Mouse (Mus musculus) activated CD4-positive, CD25-positive, alpha-beta regulatory T cell, adult 4 months (primary cell): ENCODE data around the gene Mettl7a3. TPM values are rescaled to one million over a fixed set of nuclear protein-coding genes. Genes with fewer than 3 reads are reported as not detected.
"Not testable (repeated sequence)": the region's sequence is repeated elsewhere in the genome, so short reads cannot be mapped to it uniquely, and the experiment has no call there.

Source experiments
- ATAC-seq: one replicate; pipeline ENCODE4 v1.8.0; 2017
- polyA plus RNA-seq, 2 experiments: library from polyadenylated mRNA; unstranded; fragments of 100-300 nt; shearing (Covaris generic); gene quantifications; one replicate each; pipeline ENCODE4 v1.2.1; 2017

Gene Mettl7a3
- polyA plus RNA-seq, 2 experiments from 2014 or later, result not detected

- no peak for ATAC-seq
Observed at GRCm38 (mm10) chr15:100330739-100331138, 4.0 kb upstream of the Mettl7a3 start.

- not testable (repeated sequence) for ATAC-seq
Observed at GRCm38 (mm10) chr15:100332077-100332961, 2.4 kb upstream of the Mettl7a3 start.

GRCm38 (mm10) chr15:100337328-100337727, 2.6 kb downstream of the Mettl7a3 start:
- ATAC-seq, result not testable (repeated sequence)

- ATAC-seq, result not testable (repeated sequence)
Observed at GRCm38 (mm10) chr15:100337847-100338246, 3.1 kb downstream of the Mettl7a3 start.

- ATAC-seq, result not testable (repeated sequence)
Observed at GRCm38 (mm10) chr15:100341314-100341980, 6.7 kb downstream of the Mettl7a3 start.

- ATAC-seq, result no peak
Observed at GRCm38 (mm10) chr15:100345484-100345883, 10.8 kb downstream of the Mettl7a3 start.

GRCm38 (mm10) chr15:100346761-100347160, 12.0 kb downstream of the Mettl7a3 start:
- no peak for ATAC-seq

- ATAC-seq, result no peak
Observed at GRCm38 (mm10) chr15:100349496-100349895, 14.8 kb downstream of the Mettl7a3 start.

- no peak for ATAC-seq
Observed at GRCm38 (mm10) chr15:100351501-100352060, 16.9 kb downstream of the Mettl7a3 start.

GRCm38 (mm10) chr15:100352711-100353250, 18.1 kb downstream of the Mettl7a3 start, which contains the start of the genes Methig1 and Mettl7a2:
Gene Methig1, plus strand, starts transcription at chr15:100353149.
Gene Mettl7a2, plus strand, starts transcription at chr15:100353200.
- no peak for ATAC-seq

GRCm38 (mm10) chr15:100353399-100353798, 18.7 kb downstream of the Mettl7a3 start:
- not testable (repeated sequence) for ATAC-seq

- ATAC-seq, result no peak
Observed at GRCm38 (mm10) chr15:100355876-100356275, 21.1 kb downstream of the Mettl7a3 start.

GRCm38 (mm10) chr15:100364242-100364641, 29.5 kb downstream of the Mettl7a3 start, which contains the start of gene Higd1c:
Gene Higd1c, plus strand, starts transcription at chr15:100364542.
- no peak for ATAC-seq

- ATAC-seq, result not testable (repeated sequence)
Observed at GRCm38 (mm10) chr15:100365967-100366366, 31.2 kb downstream of the Mettl7a3 start.

GRCm38 (mm10) chr15:100367119-100367518, 32.4 kb downstream of the Mettl7a3 start:
- ATAC-seq, result no peak

GRCm38 (mm10) chr15:100375066-100375465, 40.3 kb downstream of the Mettl7a3 start:
- ATAC-seq, result no peak

GRCm38 (mm10) chr15:100377847-100378505, 43.2 kb downstream of the Mettl7a3 start:
- not testable (repeated sequence) for ATAC-seq

- ATAC-seq, result no peak
Observed at GRCm38 (mm10) chr15:100379658-100380057, 44.9 kb downstream of the Mettl7a3 start.

GRCm38 (mm10) chr15:100380104-100380503, 45.4 kb downstream of the Mettl7a3 start:
- ATAC-seq, result no peak

- ATAC-seq, result no peak
Observed at GRCm38 (mm10) chr15:100385705-100386104, 51.0 kb downstream of the Mettl7a3 start.

- no peak for ATAC-seq
Observed at GRCm38 (mm10) chr15:100387544-100388223, 53.0 kb downstream of the Mettl7a3 start.
